Mouse (Mus musculus) mouse trophoblast stem cell (cell line): ENCODE measurements at regions not wholly inside any gene's neighbourhood (a gene's known extent, or its start where the extent isn't known, plus 50 kb on each side); places are given as distances from the start of the nearest gene placed in this dataset.
"Not testable (repeated sequence)": the region's sequence is repeated elsewhere in the genome, so short reads cannot be mapped to it uniquely, and the experiment has no call there.

Experiments
- in situ Hi-C, 2 experiments: fragments of 300-500 bp; cut with MseI, MboI; formaldehyde crosslinking; loops; 2 replicates in 1 of 2; 3 replicates in 1 of 2; pipeline ENCODE4 v1.15.1; 2025

- in situ Hi-C loops, result not testable (repeated sequence)
Observed at GRCm38 (mm10) chr6:133724627-133725026, 128.9 kb downstream of the Kap start.

- in situ Hi-C loops, result loop anchor here (5.0 to 10.0 kb wide), 2 partner anchors 71 to 168 kb away; no protein-coding TSS in a partner anchor
Observed at GRCm38 (mm10) chr6:133706712-133707111, 146.8 kb downstream of the Kap start.

- in situ Hi-C loops, result loop anchor here in 1 of 2 experiments (10.0 kb wide), 1 partner anchor 173 kb away; no protein-coding TSS in a partner anchor
Observed at GRCm38 (mm10) chr6:133701625-133702024, 151.9 kb downstream of the Kap start.
